Mouse (Mus musculus) liver, embryonic 16.5 days (tissue): Measurements from ENCODE around the gene Mcu. TPM values are rescaled to one million over a fixed set of nuclear protein-coding genes. Genes with fewer than 3 reads are reported as not detected.

Experiments
- ATAC-seq: fragments of 200-750 bp; cut with Nextera tagmentation; 2 replicates; pipeline ENCODE4 v1.8.0; 2017; ENCODE audit warnings: low read depth, mild to moderate bottlenecking, moderate number of reproducible peaks, moderate library complexity
- H3K27ac ChIP-seq: fragments of 300-500 bp; sonication (generic); 2 replicates; pipeline ENCODE4 v1.5.1; 2014; ENCODE audit warnings: mild to moderate bottlenecking, low read length
- H3K27me3 ChIP-seq: fragments of 300-500 bp; sonication (generic); 2 replicates; pipeline ENCODE4 v1.6.1; 2014; ENCODE audit warnings: low read depth, low read length, mixed read lengths; ENCODE audit not compliant: control insufficient read depth, insufficient read depth
- H3K36me3 ChIP-seq: fragments of 300-500 bp; sonication (generic); 2 replicates; pipeline ENCODE4 v1.6.1; 2014; ENCODE audit warnings: mild to moderate bottlenecking; ENCODE audit not compliant: control insufficient read depth, insufficient read depth
- H3K4me1 ChIP-seq: fragments of 300-500 bp; sonication (generic); 2 replicates; pipeline ENCODE4 v1.6.1; 2014; ENCODE audit warnings: low read depth, low read length, mixed read lengths; ENCODE audit not compliant: control insufficient read depth
- H3K4me2 ChIP-seq: fragments of 300-500 bp; sonication (generic); 2 replicates; pipeline ENCODE4 v1.6.1; 2014; ENCODE audit warnings: low read depth, low read length, mixed read lengths
- H3K4me3 ChIP-seq: fragments of 300-500 bp; sonication (generic); 2 replicates; pipeline ENCODE4 v1.5.1; 2014; ENCODE audit warnings: low read depth, mild to moderate bottlenecking, low read length
- H3K9ac ChIP-seq: fragments of 300-500 bp; sonication (generic); 2 replicates; pipeline ENCODE4 v1.6.1; 2014; ENCODE audit warnings: low read depth, low read length
- H3K9me3 ChIP-seq: fragments of 300-500 bp; sonication (generic); replicated peaks from 2 replicates; pipeline ENCODE4 v1.6.1; 2016; ENCODE audit warnings: low read length; ENCODE audit not compliant: control insufficient read depth
- WGBS: fragments of 180-500 bp; shearing (Covaris S2); extraction: QIAGEN DNeasy Blood & Tissue Kit; methylation state at CpG from one replicate; pipeline ENCODE4 v1.1.7; 2014; ENCODE audit not compliant: insufficient replicate concordance; 5-methylcytosine and 5-hydroxymethylcytosine counted together
- polyA plus RNA-seq: library from polyadenylated mRNA; unstranded; fragments of >200 nt; fragmentation: Nextera tagmentation; extraction: Ambion mirVana; gene quantifications from 2 replicates; pipeline ENCODE4 v1.2.1, GENCODE M21; 2015

Mcu gene
- polyA plus RNA-seq, 1 experiment from 2014 or later, result 11.7 TPM

DNA sequence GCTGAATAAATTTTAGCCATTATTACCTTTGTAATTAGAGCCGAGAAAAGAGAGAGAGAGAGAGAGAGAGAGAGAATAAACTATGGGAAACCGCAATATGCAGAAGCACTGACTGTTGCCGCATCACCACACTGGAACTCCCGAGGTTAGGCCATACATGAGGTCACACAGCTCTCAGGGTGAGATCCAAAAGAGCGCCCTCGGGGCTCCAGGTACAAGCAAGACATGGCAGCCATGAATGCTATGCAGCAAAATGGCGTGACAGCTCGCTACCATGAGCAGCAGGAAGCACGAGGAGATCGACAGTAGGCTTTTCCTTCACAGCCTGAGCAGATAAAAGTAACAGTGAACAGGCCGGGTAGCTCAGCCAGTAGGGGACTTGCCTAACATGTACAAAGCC is 89.2 kb downstream of the Mcu start:
- H3K4me1 ChIP-seq, result no peaks in the 10 kb centered on the region
- H3K4me2 ChIP-seq, result no peak overlapping the region
- H3K36me3 ChIP-seq, result no peaks in the 10 kb centered on the region
- no peak overlapping the region for H3K9ac ChIP-seq
- no peak overlapping the region for H3K4me3 ChIP-seq
- H3K27ac ChIP-seq, result no peak overlapping the region
- no peaks in the 10 kb centered on the region for H3K9me3 ChIP-seq
- no peaks in the 10 kb centered on the region for H3K27me3 ChIP-seq
- 72% methylated on average over 11 of the region's 11 CpGs for WGBS
- no peak for ATAC-seq

- Histone ChIP-seq H3K9ac (no peak overlapping the region), H3K4me2 (no peak overlapping the region), H3K27ac (no peak overlapping the region), H3K4me3 (no peak overlapping the region), H3K36me3 (no peaks in the 10 kb centered on the region), H3K4me1 (no peaks in the 10 kb centered on the region), H3K9me3 (no peaks in the 10 kb centered on the region), H3K27me3 (no peaks in the 10 kb centered on the region)
- WGBS, result 74% methylated on average over 5 of the region's 5 CpGs
- no peak for ATAC-seq
Measured at GRCm38 (mm10) chr10:59524675-59525074, 91.8 kb downstream of the Mcu start.

DNA sequence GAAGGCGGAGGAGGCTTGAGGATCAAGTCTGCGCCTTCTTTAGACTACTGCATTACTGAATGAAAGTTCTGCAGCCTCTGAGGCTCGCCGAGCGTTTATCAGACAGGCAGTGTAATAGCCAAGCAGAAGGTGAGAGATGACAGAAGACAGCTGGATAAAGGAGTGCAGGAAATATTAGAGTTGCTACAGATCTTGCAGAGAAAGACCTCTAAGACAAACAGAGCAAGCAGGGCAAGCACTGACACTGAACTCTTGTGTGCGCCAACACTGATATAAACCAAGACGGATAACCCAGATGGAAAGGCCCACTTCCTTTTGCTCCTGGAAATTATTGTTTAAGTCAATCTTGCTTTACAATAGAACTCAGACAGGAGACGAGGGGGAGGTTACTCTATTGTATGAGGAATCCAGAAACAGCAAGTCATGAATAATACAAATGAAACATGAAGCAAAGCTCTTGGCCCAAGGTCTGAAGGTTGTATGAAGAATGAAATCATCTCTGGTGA is 92.6 kb downstream of the Mcu start:
- ATAC-seq, result no peak
- no peak overlapping the region for H3K4me2 ChIP-seq
- H3K9ac ChIP-seq, result no peak overlapping the region
- WGBS, result 71% methylated on average over 8 of the region's 8 CpGs
- H3K4me1 ChIP-seq, result no peaks in the 10 kb centered on the region
- H3K27ac ChIP-seq, result no peak overlapping the region
- H3K4me3 ChIP-seq, result no peak overlapping the region
- no peaks in the 10 kb centered on the region for H3K36me3 ChIP-seq
- H3K9me3 ChIP-seq, result no peaks in the 10 kb centered on the region
- H3K27me3 ChIP-seq, result no peaks in the 10 kb centered on the region

- no peak overlapping the region for H3K27ac ChIP-seq
- H3K9ac ChIP-seq, result no peak overlapping the region
- no peaks in the 10 kb centered on the region for H3K4me1 ChIP-seq
- no peak overlapping the region for H3K4me3 ChIP-seq
- ATAC-seq, result no peak
- WGBS, result 68% methylated on average over 2 of the region's 2 CpGs
- H3K4me2 ChIP-seq, result no peak overlapping the region
- H3K9me3 ChIP-seq, result no peaks in the 10 kb centered on the region
- H3K36me3 ChIP-seq, result no peaks in the 10 kb centered on the region
- H3K27me3 ChIP-seq, result no peaks in the 10 kb centered on the region
Measured at GRCm38 (mm10) chr10:59520701-59521100, 95.8 kb downstream of the Mcu start.

DNA sequence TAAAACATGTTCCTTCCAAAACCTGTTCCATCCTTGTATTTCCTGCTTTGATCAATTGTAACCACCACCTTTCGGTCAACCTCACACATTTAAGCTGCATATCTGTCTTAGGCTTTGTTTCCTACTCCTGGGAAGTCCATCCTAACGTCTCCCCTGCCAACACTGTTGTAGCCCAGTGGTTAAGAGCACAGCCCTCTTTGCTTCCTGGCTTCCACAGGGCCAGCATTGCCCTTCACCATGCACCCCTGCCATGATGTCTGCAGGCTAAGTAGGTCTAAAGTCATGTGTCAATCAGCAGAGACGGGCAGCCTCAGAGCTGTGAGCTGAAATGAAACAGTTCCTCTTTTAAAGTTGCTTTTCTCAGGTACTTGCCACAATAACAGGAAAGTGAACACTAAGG is 97.1 kb downstream of the Mcu start:
- no peaks in the 10 kb centered on the region for H3K27me3 ChIP-seq
- H3K4me2 ChIP-seq, result no peak overlapping the region
- H3K9me3 ChIP-seq, result no peaks in the 10 kb centered on the region
- H3K4me1 ChIP-seq, result no peaks in the 10 kb centered on the region
- no peaks in the 10 kb centered on the region for H3K36me3 ChIP-seq
- H3K4me3 ChIP-seq, result no peak overlapping the region
- H3K9ac ChIP-seq, result no peak overlapping the region
- no peak overlapping the region for H3K27ac ChIP-seq
- no peak for ATAC-seq
- WGBS, result 52% methylated on average over 3 of the region's 3 CpGs

GRCm38 (mm10) chr10:59517201-59517600 is 99.3 kb downstream of the Mcu start:
- 80% methylated on average over 13 of the region's 13 CpGs for WGBS

GRCm38 (mm10) chr10:59514739-59515464 is 101.6 kb downstream of the Mcu start:
- no peaks in the 10 kb centered on the region for H3K27me3 ChIP-seq
- no peak for ATAC-seq
- no peaks in the 10 kb centered on the region for H3K36me3 ChIP-seq
- H3K4me3 ChIP-seq, result no peak overlapping the region
- H3K4me1 ChIP-seq, result no peaks in the 10 kb centered on the region
- no peak overlapping the region for H3K4me2 ChIP-seq
- no peaks in the 10 kb centered on the region for H3K9me3 ChIP-seq
- no peak overlapping the region for H3K9ac ChIP-seq
- H3K27ac ChIP-seq, result no peak overlapping the region
- WGBS, result 68% methylated on average over 15 of the region's 15 CpGs

More at GRCm38 (mm10) chr10:59517201-59517600, 99.3 kb downstream of the Mcu start:
- Histone ChIP-seq H3K4me2 (no peak overlapping the region), H3K27me3 (no peaks in the 10 kb centered on the region), H3K4me1 (no peaks in the 10 kb centered on the region), H3K4me3 (no peak overlapping the region), H3K27ac (no peak overlapping the region), H3K9ac (no peak overlapping the region), H3K36me3 (no peaks in the 10 kb centered on the region), H3K9me3 (no peaks in the 10 kb centered on the region)
- no peak for ATAC-seq

DNA sequence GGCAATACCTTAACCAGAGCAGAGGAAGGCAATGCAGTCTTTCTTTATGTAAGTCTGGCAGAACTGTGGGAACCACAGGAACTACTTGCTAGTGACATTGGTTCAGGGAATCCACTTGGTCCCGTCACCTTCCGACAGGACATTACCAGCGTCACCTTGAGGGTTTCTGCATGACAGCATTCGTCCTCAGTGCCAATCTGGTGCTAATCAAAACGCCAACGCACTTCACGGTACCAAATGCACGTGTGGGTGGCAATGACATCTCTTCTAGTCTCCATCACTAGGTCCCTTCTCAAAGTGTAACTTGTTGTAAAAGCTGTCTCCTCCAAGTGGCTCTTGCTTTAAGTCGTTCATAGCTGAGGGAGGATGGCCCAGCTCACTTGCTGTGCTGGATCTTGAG is 104.3 kb downstream of the Mcu start:
- no peak for ATAC-seq
- Histone ChIP-seq H3K9ac (no peak overlapping the region), H3K4me2 (no peak overlapping the region), H3K9me3 (no peaks in the 10 kb centered on the region), H3K4me3 (no peak overlapping the region), H3K27ac (no peak overlapping the region), H3K36me3 (no peaks in the 10 kb centered on the region), H3K27me3 (no peaks in the 10 kb centered on the region), H3K4me1 (no peaks in the 10 kb centered on the region)
- WGBS, result 69% methylated on average over 9 of the region's 9 CpGs

DNA sequence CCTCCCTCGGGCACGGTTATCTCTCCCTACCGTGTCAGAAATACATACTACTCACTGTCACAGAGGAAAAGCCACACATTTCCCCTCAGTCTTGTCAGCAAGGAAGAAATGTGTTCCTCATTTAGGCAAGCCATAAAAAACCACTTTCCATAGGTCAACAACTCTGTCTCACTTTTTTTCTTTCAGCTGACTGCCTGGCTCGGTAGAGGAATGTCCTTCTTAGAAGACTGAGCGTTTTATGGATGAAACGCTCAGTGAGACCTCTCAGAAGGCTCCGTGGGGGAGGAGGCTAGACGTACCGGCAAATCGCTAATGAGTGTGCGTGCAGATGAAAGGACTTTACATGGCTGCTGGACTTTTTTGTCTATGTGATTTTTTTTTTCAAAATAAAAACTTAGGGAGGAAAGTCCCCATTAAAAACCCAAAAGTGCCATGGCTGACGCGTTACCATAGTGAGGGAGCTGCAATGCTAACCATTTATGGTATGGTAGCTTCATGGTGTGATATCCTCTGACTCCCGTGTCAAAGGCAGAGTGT is 105.0 kb downstream of the Mcu start:
- H3K4me1 ChIP-seq, result no peaks in the 10 kb centered on the region
- H3K27ac ChIP-seq, result no peak overlapping the region
- no peaks in the 10 kb centered on the region for H3K27me3 ChIP-seq
- WGBS, result 32% methylated on average over 14 of the region's 14 CpGs
- no peak overlapping the region for H3K4me2 ChIP-seq
- H3K36me3 ChIP-seq, result no peaks in the 10 kb centered on the region
- H3K4me3 ChIP-seq, result no peak overlapping the region
- H3K9ac ChIP-seq, result no peak overlapping the region
- no peaks in the 10 kb centered on the region for H3K9me3 ChIP-seq
- ATAC-seq, result no peak
